Mouse (Mus musculus) lung, embryonic 16.5 days (tissue): ENCODE data around the gene Lif. TPM values are rescaled to one million over a fixed set of nuclear protein-coding genes. Genes with fewer than 3 reads are reported as not detected.

ENCODE experiments used
- ATAC-seq: fragments of 200-750 bp; cut with Nextera tagmentation; 2 replicates; pipeline ENCODE4 v1.8.0; 2017; ENCODE audit warnings: low read depth, mild to moderate bottlenecking, moderate library complexity
- H3K27ac ChIP-seq: fragments of 300-500 bp; sonication (generic); 2 replicates; pipeline ENCODE4 v1.5.1; 2014; ENCODE audit warnings: mild to moderate bottlenecking, control low read depth, low read length
- H3K27me3 ChIP-seq: fragments of 300-500 bp; sonication (generic); 2 replicates; pipeline ENCODE4 v1.6.1; 2014; ENCODE audit warnings: low read depth, low read length, mixed read lengths; ENCODE audit not compliant: control insufficient read depth, insufficient read depth
- H3K36me3 ChIP-seq: fragments of 300-500 bp; sonication (generic); 2 replicates; pipeline ENCODE4 v1.6.1; 2014; ENCODE audit warnings: low read length; ENCODE audit not compliant: control insufficient read depth, insufficient read depth
- H3K4me1 ChIP-seq: fragments of 300-500 bp; sonication (generic); replicated peaks from 2 replicates; pipeline ENCODE4 v1.6.1; 2014; ENCODE audit warnings: low read length, mixed read lengths; ENCODE audit not compliant: control insufficient read depth, insufficient read depth
- H3K4me2 ChIP-seq: fragments of 300-500 bp; sonication (generic); 2 replicates; pipeline ENCODE4 v1.6.1; 2014; ENCODE audit warnings: low read depth, low read length, control low read depth
- H3K4me3 ChIP-seq: fragments of 300-500 bp; sonication (generic); 2 replicates; pipeline ENCODE4 v1.5.1; 2014; ENCODE audit warnings: mild to moderate bottlenecking, low read length, control low read depth
- H3K9ac ChIP-seq: fragments of 300-500 bp; sonication (generic); 2 replicates; pipeline ENCODE4 v1.6.1; 2014; ENCODE audit warnings: low read length, control low read depth
- H3K9me3 ChIP-seq: fragments of 300-500 bp; sonication (generic); 2 replicates; pipeline ENCODE4 v1.6.1; 2016; ENCODE audit warnings: low read length; ENCODE audit not compliant: control insufficient read depth
- WGBS: fragments of 180-500 bp; shearing (Covaris S2); extraction: QIAGEN DNeasy Blood & Tissue Kit; methylation state at CpG from one replicate; pipeline ENCODE4 v1.1.7; 2014; 5-methylcytosine and 5-hydroxymethylcytosine counted together
- polyA plus RNA-seq: library from polyadenylated mRNA; unstranded; fragments of >200 nt; fragmentation: Nextera tagmentation; extraction: Ambion mirVana; gene quantifications from 2 replicates; pipeline ENCODE4 v1.2.1, GENCODE M21; 2015

Lif gene
- polyA plus RNA-seq, 1 experiment from 2014 or later, result 0.44 TPM

GRCm38 (mm10) chr11:4281852-4282251 is 24.5 kb downstream of the Lif start:
- Histone ChIP-seq H3K4me2 (no peak overlapping the region), H3K4me3 (no peak overlapping the region), H3K9me3 (no peaks in the 10 kb centered on the region), H3K27me3 (no peaks in the 10 kb centered on the region; the same call in 1 of the 2 replicates), H3K27ac (no peak overlapping the region), H3K36me3 (no peaks in the 10 kb centered on the region), H3K9ac (no peak overlapping the region), H3K4me1 (peaks cover 16% of the 10 kb centered on the region)
- WGBS, result 56% methylated on average over 6 of the region's 6 CpGs
- ATAC-seq, result no peak

- no peak overlapping the region for H3K27ac ChIP-seq
- no peaks in the 10 kb centered on the region for H3K36me3 ChIP-seq
- H3K9ac ChIP-seq, result no peak overlapping the region
- peaks cover 12% of the 10 kb centered on the region for H3K4me1 ChIP-seq
- H3K4me2 ChIP-seq, result no peak overlapping the region
- no peak overlapping the region for H3K4me3 ChIP-seq
- ATAC-seq, result peak; percentile 83
- no peaks in the 10 kb centered on the region; the same call in 1 of the 2 replicates for H3K27me3 ChIP-seq
- H3K9me3 ChIP-seq, result no peaks in the 10 kb centered on the region
- 16% methylated on average over 4 of the region's 4 CpGs for WGBS
Measured at GRCm38 (mm10) chr11:4283627-4284026, 26.3 kb downstream of the Lif start.

GRCm38 (mm10) chr11:4289280-4289679 is 31.9 kb downstream of the Lif start:
- Histone ChIP-seq H3K4me3 (no peak overlapping the region), H3K36me3 (no peaks in the 10 kb centered on the region), H3K4me2 (no peak overlapping the region), H3K9ac (no peak overlapping the region), H3K27me3 (peaks cover 6% of the 10 kb centered on the region; the same call in 1 of the 2 replicates), H3K4me1 (peaks cover 8% of the 10 kb centered on the region), H3K9me3 (no peaks in the 10 kb centered on the region), H3K27ac (no peak overlapping the region)
- 55% methylated on average over 3 of the region's 3 CpGs for WGBS
- ATAC-seq, result no peak

GRCm38 (mm10) chr11:4291639-4292038 is 34.3 kb downstream of the Lif start:
- peaks cover 12% of the 10 kb centered on the region for H3K4me1 ChIP-seq
- no peak overlapping the region for H3K27ac ChIP-seq
- peaks cover 6% of the 10 kb centered on the region; the same call in 1 of the 2 replicates for H3K27me3 ChIP-seq
- no peak overlapping the region for H3K4me3 ChIP-seq
- H3K9ac ChIP-seq, result no peak overlapping the region
- WGBS, result 69% methylated on average over 6 of the region's 6 CpGs
- no peak for ATAC-seq
- H3K9me3 ChIP-seq, result no peaks in the 10 kb centered on the region
- H3K4me2 ChIP-seq, result no peak overlapping the region
- no peaks in the 10 kb centered on the region for H3K36me3 ChIP-seq

- Histone ChIP-seq H3K9ac (no peak overlapping the region), H3K27me3 (peaks cover 6% of the 10 kb centered on the region; the same call in 1 of the 2 replicates), H3K27ac (no peak overlapping the region), H3K4me1 (peaks cover 14% of the 10 kb centered on the region), H3K4me3 (no peak overlapping the region), H3K9me3 (no peaks in the 10 kb centered on the region), H3K4me2 (no peak overlapping the region), H3K36me3 (no peaks in the 10 kb centered on the region)
- ATAC-seq, result peak; percentile 16; the same call in 1 of the 2 replicates
- WGBS, result 49% methylated on average over 8 of the region's 8 CpGs
Measured at GRCm38 (mm10) chr11:4292224-4292887, 35.0 kb downstream of the Lif start.

GRCm38 (mm10) chr11:4292888-4293247 is 35.5 kb downstream of the Lif start:
- peaks cover 6% of the 10 kb centered on the region; the same call in 1 of the 2 replicates for H3K27me3 ChIP-seq
- H3K9ac ChIP-seq, result no peak overlapping the region
- no peak overlapping the region for H3K27ac ChIP-seq
- 82% methylated on average over 6 of the region's 6 CpGs for WGBS
- no peaks in the 10 kb centered on the region for H3K36me3 ChIP-seq
- no peak overlapping the region for H3K4me2 ChIP-seq
- no peaks in the 10 kb centered on the region for H3K9me3 ChIP-seq
- no peak overlapping the region for H3K4me3 ChIP-seq
- peaks cover 14% of the 10 kb centered on the region for H3K4me1 ChIP-seq
- ATAC-seq, result no peak; the same call in 1 of the 2 replicates

GRCm38 (mm10) chr11:4293481-4293880 is 36.1 kb downstream of the Lif start:
- H3K27me3 ChIP-seq, result peaks cover 6% of the 10 kb centered on the region; the same call in 1 of the 2 replicates
- H3K4me1 ChIP-seq, result peaks cover 16% of the 10 kb centered on the region
- no peaks in the 10 kb centered on the region for H3K36me3 ChIP-seq
- no peak overlapping the region for H3K4me3 ChIP-seq
- H3K9ac ChIP-seq, result no peak overlapping the region
- no peaks in the 10 kb centered on the region for H3K9me3 ChIP-seq
- H3K4me2 ChIP-seq, result no peak overlapping the region
- H3K27ac ChIP-seq, result no peak overlapping the region
- no peak for ATAC-seq
- WGBS, result 87% methylated on average over 4 of the region's 4 CpGs

- Histone ChIP-seq H3K9ac (no peak overlapping the region), H3K4me1 (peaks cover 22% of the 10 kb centered on the region), H3K27ac (no peak overlapping the region), H3K36me3 (no peaks in the 10 kb centered on the region), H3K27me3 (peaks cover 6% of the 10 kb centered on the region; the same call in 1 of the 2 replicates), H3K4me3 (no peak overlapping the region), H3K4me2 (no peak overlapping the region), H3K9me3 (no peaks in the 10 kb centered on the region)
- WGBS, result 78% methylated on average over 6 of the region's 6 CpGs
- ATAC-seq, result no peak
Measured at GRCm38 (mm10) chr11:4294047-4294446, 36.7 kb downstream of the Lif start.

- H3K36me3 ChIP-seq, result no peaks in the 10 kb centered on the region
- H3K9ac ChIP-seq, result no peak overlapping the region
- no peak overlapping the region for H3K4me3 ChIP-seq
- peaks cover 6% of the 10 kb centered on the region; the same call in 1 of the 2 replicates for H3K27me3 ChIP-seq
- H3K27ac ChIP-seq, result no peak overlapping the region
- H3K4me1 ChIP-seq, result peaks cover 29% of the 10 kb centered on the region
- 31% methylated on average over 14 of the region's 14 CpGs for WGBS
- ATAC-seq, result no peak
- H3K9me3 ChIP-seq, result no peaks in the 10 kb centered on the region
- no peak overlapping the region for H3K4me2 ChIP-seq
Measured at GRCm38 (mm10) chr11:4294495-4295351, 37.4 kb downstream of the Lif start.
